In genomic region chr11:109420567-109420962, GRCm38 (mm10) we compare ENCODE assay signal across 15 mouse cellular contexts. TPM values are rescaled to one million over a fixed set of nuclear protein-coding genes. Genes with fewer than 3 reads are reported as not detected.
A peak's percentile ranks its signal among the peaks of the same experiment; 100 is the strongest.
DNase-seq lines count a peak whose midpoint lies in the region; ATAC-seq and TF ChIP-seq lines count a peak whose summit lies in the region.
"Had no signal": no experiment of that assay in that cellular context is flagged by ENCODE, and none has a peak within 500 bp of the region (broad histone marks: within the 10 kb centered on the region; RNA-seq: fewer than 3 reads in every experiment).

No protein-coding gene starts in this region.

- no peak for TF ChIP-seq POLR2A in heart, adult 2 months (IDR thresholded peaks at IDR 0.05; ENCODE audit: insufficient read depth, low read depth, low read length)

- H3K4me2 ChIP-seq in heart, postnatal 0 days (ENCODE audit: low read depth, low read length), result peak overlapping the region; percentile 43; the same call in 1 of the 2 replicates
- H3K4me2 ChIP-seq in hindbrain, embryonic 13.5 days, result no peak overlapping the region
- H3K4me2 ChIP-seq: limb, embryonic 15.5 days had no signal

- WGBS in heart, postnatal 0 days, result 83% methylated on average over 14 of the region's 14 CpGs
- 87% methylated on average over 14 of the region's 14 CpGs for WGBS in heart, adult 2 months
- WGBS in hindbrain, embryonic 13.5 days, result 89% methylated on average over 14 of the region's 14 CpGs

- intact Hi-C loops in heart, adult 2 months (cut with DNase I), result loop anchor here (5.0 kb wide), 1 partner anchor 38 kb away; no protein-coding TSS in a partner anchor

- no peak for DNase-seq in heart, postnatal 0 days (ENCODE audit: low spot score)
- no peak for DNase-seq in heart, adult 2 months
- DNase-seq in CD8-positive naive resting alpha-beta T cell, adult 2 months (ENCODE audit: low read depth in 2 of 2, low spot score in 2 of 2), result peak; percentile 45 to 55
- DNase-seq in right cerebral cortex, adult 18-20 months, result no peak
- DNase-seq: adrenal gland, postnatal 14 days; cerebellum, postnatal 36 days; gastrocnemius, postnatal 36 days; heart, postnatal 36 days; kidney, adult 18-20 months had no signal

- H3K4me3 ChIP-seq in heart, postnatal 0 days (ENCODE audit: low read depth, low read length), result no peak overlapping the region
- no peak overlapping the region for H3K4me3 ChIP-seq in heart, adult 2 months
- H3K4me3 ChIP-seq in hindbrain, embryonic 13.5 days, result no peak overlapping the region
- H3K4me3 ChIP-seq: limb, embryonic 15.5 days had no signal

- TF ChIP-seq EP300 in heart, postnatal 0 days (IDR thresholded peaks at IDR 0.05; ENCODE audit: low read depth), result no peak
- no peak for TF ChIP-seq EP300 in heart, adult 2 months (IDR thresholded peaks at IDR 0.05; ENCODE audit: insufficient read depth, low read depth, low read length)

- TF ChIP-seq CTCF in heart, postnatal 0 days (IDR thresholded peaks at IDR 0.05; ENCODE audit: low read depth), result no peak
- no peak for TF ChIP-seq CTCF in heart, adult 2 months (IDR thresholded peaks at IDR 0.05)

- no peaks in the 10 kb centered on the region for H3K4me1 ChIP-seq in heart, postnatal 0 days (ENCODE audit: control insufficient read depth, insufficient read depth)
- no peaks in the 10 kb centered on the region for H3K4me1 ChIP-seq in heart, adult 2 months (ENCODE audit: control insufficient read depth, insufficient read depth, low read length)
- H3K4me1 ChIP-seq in hindbrain, embryonic 13.5 days (replicated peaks), result 0 out of 2 replicates have a peak, but pooled peaks cover 5% of the 10 kb centered on the region

- no peaks in the 10 kb centered on the region for H3K36me3 ChIP-seq in heart, postnatal 0 days (replicated peaks; ENCODE audit: control insufficient read depth, insufficient read depth, low read length)
- H3K36me3 ChIP-seq in heart, adult 2 months (ENCODE audit: control insufficient read depth, insufficient read depth, low read length), result no peaks in the 10 kb centered on the region
- H3K36me3 ChIP-seq in hindbrain, embryonic 13.5 days, result no peaks in the 10 kb centered on the region
- H3K36me3 ChIP-seq: limb, embryonic 15.5 days had no signal

- no peak overlapping the region for H3K27ac ChIP-seq in heart, postnatal 0 days (ENCODE audit: low read depth)
- H3K27ac ChIP-seq in heart, adult 2 months, result no peak overlapping the region
- no peak overlapping the region for H3K27ac ChIP-seq in hindbrain, embryonic 13.5 days
- H3K27ac ChIP-seq: limb, embryonic 15.5 days had no signal

- no peaks in the 10 kb centered on the region for H3K27me3 ChIP-seq in heart, postnatal 0 days (ENCODE audit: control insufficient read depth, insufficient read depth, low read length)
- H3K27me3 ChIP-seq in heart, adult 2 months (ENCODE audit: control insufficient read depth, insufficient read depth, low read length), result no peaks in the 10 kb centered on the region
- no peaks in the 10 kb centered on the region for H3K27me3 ChIP-seq in hindbrain, embryonic 13.5 days
- H3K27me3 ChIP-seq: limb, embryonic 15.5 days had no signal

- H3K9ac ChIP-seq in heart, postnatal 0 days (replicated peaks; ENCODE audit: low read depth, low read length), result no peak overlapping the region
- no peak overlapping the region for H3K9ac ChIP-seq in heart, adult 2 months (ENCODE audit: low read depth, low read length)
- no peak overlapping the region for H3K9ac ChIP-seq in hindbrain, embryonic 13.5 days
- H3K9ac ChIP-seq: limb, embryonic 15.5 days had no signal

- H3K79me2 ChIP-seq in heart, adult 2 months (replicated peaks; ENCODE audit: control insufficient read depth, insufficient read depth, low read length), result no peaks in the 10 kb centered on the region

- ATAC-seq in heart, postnatal 0 days (ENCODE audit: insufficient read depth, low read depth), result no peak
- peak; percentile 36 for ATAC-seq in inflammation-experienced regulatory T-cells, adult 6 months
- ATAC-seq in megakaryocyte-erythroid progenitor cell, adult 5-6 weeks (replicated peaks; ENCODE audit: low FRiP score, low TSS enrichment, poor library complexity, severe bottlenecking), result peak; percentile 43
- no peak for ATAC-seq in hindbrain, embryonic 13.5 days (ENCODE audit: low FRiP score)
- no peak for ATAC-seq in erythroid progenitor cell, adult 5-6 weeks (replicated peaks; ENCODE audit: low FRiP score, poor library complexity, severe bottlenecking)

- H3K9me3 ChIP-seq in heart, postnatal 0 days (replicated peaks; ENCODE audit: control insufficient read depth, low read length), result peaks cover 5% of the 10 kb centered on the region; the same call in 1 of the 2 replicates
- H3K9me3 ChIP-seq in hindbrain, embryonic 13.5 days, result no peaks in the 10 kb centered on the region
- H3K9me3 ChIP-seq: limb, embryonic 15.5 days had no signal

RNA-seq across cellular contexts. Expression of gene Amz2, which starts 5.2 kb away (rescaled TPM):
- total RNA-seq in heart, postnatal 0 days (2014; rRNA removed; ENCODE audit: low replicate concordance), result 36.9 and 65.6 TPM in 2 replicates
- polyA plus RNA-seq in heart, postnatal 0 days (2015; fragmentation: Nextera tagmentation; extraction: Ambion mirVana), result 33.7 and 36.2 TPM in 2 replicates
- total RNA-seq in heart, adult 2 months (2021), result 10 to 100 TPM; 50.2 to 57.5 TPM
- polyA plus RNA-seq in heart, adult 2 months (2012; rRNA removed), result 52.4 and 99.9 TPM in 2 replicates
- 10 to 100 TPM; 44.8 to 49.1 (median 46.0) TPM for polyA plus RNA-seq in inflammation-experienced regulatory T-cells, adult 6 months (2017; shearing (Covaris generic))
- 50.3 and 51.7 TPM in 2 replicates for total RNA-seq in megakaryocyte-erythroid progenitor cell, adult 5-6 weeks (2014; fragmentation: Nextera tagmentation)
- total RNA-seq in megakaryocyte-erythroid progenitor cell, adult 5-6 weeks (2017), result 79.1 and 90.9 TPM in 2 replicates
- 54.8 and 57.0 TPM in 2 replicates for polyA plus RNA-seq in hindbrain, embryonic 13.5 days (2015; fragmentation: Nextera tagmentation; extraction: Ambion mirVana)
- total RNA-seq in erythroid progenitor cell, adult 5-6 weeks (2015; ENCODE audit: low replicate concordance), result 16.6 and 32.7 TPM in 2 replicates
- total RNA-seq in erythroid progenitor cell, adult 5-6 weeks (2017; ENCODE audit: low replicate concordance), result 10.1 and 18.6 TPM in 2 replicates

RNA-seq across cellular contexts. Expression of gene 9930022D16Rik, which starts 6.8 kb away (rescaled TPM):
- total RNA-seq in heart, postnatal 0 days (2014; rRNA removed; ENCODE audit: low replicate concordance), result not detected in 2 replicates
- not detected in 2 replicates for polyA plus RNA-seq in heart, postnatal 0 days (2015; fragmentation: Nextera tagmentation; extraction: Ambion mirVana)
- not detected for total RNA-seq in heart, adult 2 months (2021)
- polyA plus RNA-seq in heart, adult 2 months (2012; rRNA removed), result not detected in 2 replicates
- polyA plus RNA-seq in inflammation-experienced regulatory T-cells, adult 6 months (2017; shearing (Covaris generic)), result under 1 TPM; 0.28 to 0.39 (median 0.36) TPM
- 0.12 TPM in 1 of 2 replicates, not detected in the other for total RNA-seq in megakaryocyte-erythroid progenitor cell, adult 5-6 weeks (2014; fragmentation: Nextera tagmentation)
- total RNA-seq in megakaryocyte-erythroid progenitor cell, adult 5-6 weeks (2017), result 1.2 TPM in 1 of 2 replicates, not detected in the other
- polyA plus RNA-seq in hindbrain, embryonic 13.5 days (2015; fragmentation: Nextera tagmentation; extraction: Ambion mirVana), result not detected in 2 replicates
- not detected in 2 replicates for total RNA-seq in erythroid progenitor cell, adult 5-6 weeks (2015; ENCODE audit: low replicate concordance)
- not detected in 2 replicates for total RNA-seq in erythroid progenitor cell, adult 5-6 weeks (2017; ENCODE audit: low replicate concordance)
- total RNA-seq: adrenal gland, postnatal 14 days; gastrocnemius, postnatal 36 days; heart, postnatal 36 days had no signal
- polyA plus RNA-seq: C2C12; limb, embryonic 15.5 days had no signal

RNA-seq across cellular contexts. Expression of gene Arsg, which starts 52.6 kb away (rescaled TPM):
- 4.3 and 5.9 TPM in 2 replicates for total RNA-seq in heart, postnatal 0 days (2014; rRNA removed; ENCODE audit: low replicate concordance)
- polyA plus RNA-seq in heart, postnatal 0 days (2015; fragmentation: Nextera tagmentation; extraction: Ambion mirVana), result 3.8 and 4.3 TPM in 2 replicates
- total RNA-seq in heart, adult 2 months (2021), result 1 to 10 TPM; 1.2 to 1.3 TPM
- polyA plus RNA-seq in heart, adult 2 months (2012; rRNA removed), result 1.5 and 1.8 TPM in 2 replicates
- 1 to 10 TPM; 1.8 to 8.0 (median 4.6) TPM for polyA plus RNA-seq in inflammation-experienced regulatory T-cells, adult 6 months (2017; shearing (Covaris generic))
- total RNA-seq in megakaryocyte-erythroid progenitor cell, adult 5-6 weeks (2014; fragmentation: Nextera tagmentation), result 7.3 and 9.3 TPM in 2 replicates
- total RNA-seq in megakaryocyte-erythroid progenitor cell, adult 5-6 weeks (2017), result 4.1 and 4.7 TPM in 2 replicates
- 5.0 and 8.9 TPM in 2 replicates for polyA plus RNA-seq in hindbrain, embryonic 13.5 days (2015; fragmentation: Nextera tagmentation; extraction: Ambion mirVana)
- total RNA-seq in erythroid progenitor cell, adult 5-6 weeks (2015; ENCODE audit: low replicate concordance), result 2.9 and 5.4 TPM in 2 replicates
- 0.91 and 3.3 TPM in 2 replicates for total RNA-seq in erythroid progenitor cell, adult 5-6 weeks (2017; ENCODE audit: low replicate concordance)

RNA-seq across cellular contexts. Expression of gene Slc16a6, which starts 52.8 kb away (rescaled TPM):
- total RNA-seq in heart, postnatal 0 days (2014; rRNA removed; ENCODE audit: low replicate concordance), result 11.9 and 13.2 TPM in 2 replicates
- 4.6 and 8.2 TPM in 2 replicates for polyA plus RNA-seq in heart, postnatal 0 days (2015; fragmentation: Nextera tagmentation; extraction: Ambion mirVana)
- 1 to 10 TPM; 4.9 to 8.2 TPM for total RNA-seq in heart, adult 2 months (2021)
- 1.8 and 2.1 TPM in 2 replicates for polyA plus RNA-seq in heart, adult 2 months (2012; rRNA removed)
- polyA plus RNA-seq in inflammation-experienced regulatory T-cells, adult 6 months (2017; shearing (Covaris generic)), result 10 to 100 TPM; 22.4 to 30.5 (median 26.4) TPM
- total RNA-seq in megakaryocyte-erythroid progenitor cell, adult 5-6 weeks (2014; fragmentation: Nextera tagmentation), result 40.6 and 46.9 TPM in 2 replicates
- total RNA-seq in megakaryocyte-erythroid progenitor cell, adult 5-6 weeks (2017), result 16.5 and 20.6 TPM in 2 replicates
- polyA plus RNA-seq in hindbrain, embryonic 13.5 days (2015; fragmentation: Nextera tagmentation; extraction: Ambion mirVana), result 4.1 and 6.3 TPM in 2 replicates
- 94.7 and 107 TPM in 2 replicates for total RNA-seq in erythroid progenitor cell, adult 5-6 weeks (2015; ENCODE audit: low replicate concordance)
- total RNA-seq in erythroid progenitor cell, adult 5-6 weeks (2017; ENCODE audit: low replicate concordance), result 35.6 and 52.4 TPM in 2 replicates

RNA-seq across cellular contexts. Expression of gene Gna13, which starts 57.9 kb away (rescaled TPM):
- total RNA-seq in heart, postnatal 0 days (2014; rRNA removed; ENCODE audit: low replicate concordance), result 42.3 and 42.7 TPM in 2 replicates
- 25.5 and 28.0 TPM in 2 replicates for polyA plus RNA-seq in heart, postnatal 0 days (2015; fragmentation: Nextera tagmentation; extraction: Ambion mirVana)
- total RNA-seq in heart, adult 2 months (2021), result 10 to 100 TPM; 30.8 to 30.9 TPM
- 12.7 and 21.1 TPM in 2 replicates for polyA plus RNA-seq in heart, adult 2 months (2012; rRNA removed)
- 10 to 100 TPM; 57.3 to 78.9 (median 61.4) TPM for polyA plus RNA-seq in inflammation-experienced regulatory T-cells, adult 6 months (2017; shearing (Covaris generic))
- total RNA-seq in megakaryocyte-erythroid progenitor cell, adult 5-6 weeks (2014; fragmentation: Nextera tagmentation), result 34.0 and 40.6 TPM in 2 replicates
- 36.7 and 37.1 TPM in 2 replicates for total RNA-seq in megakaryocyte-erythroid progenitor cell, adult 5-6 weeks (2017)
- polyA plus RNA-seq in hindbrain, embryonic 13.5 days (2015; fragmentation: Nextera tagmentation; extraction: Ambion mirVana), result 15.1 and 16.6 TPM in 2 replicates
- total RNA-seq in erythroid progenitor cell, adult 5-6 weeks (2015; ENCODE audit: low replicate concordance), result 41.1 and 46.5 TPM in 2 replicates
- total RNA-seq in erythroid progenitor cell, adult 5-6 weeks (2017; ENCODE audit: low replicate concordance), result 37.9 and 40.1 TPM in 2 replicates

Comparison
In these comparisons a context has a peak if more than half of its experiments do, and no peak if none do; other contexts are left out.
1. ATAC-seq: peak in inflammation-experienced regulatory T-cells, adult 6 months (single experiment) and megakaryocyte-erythroid progenitor cell, adult 5-6 weeks (single experiment); none in heart, postnatal 0 days (single experiment), hindbrain, embryonic 13.5 days (single experiment) and erythroid progenitor cell, adult 5-6 weeks (single experiment).
2. DNase-seq: peak in CD8-positive naive resting alpha-beta T cell, adult 2 months (2 of 2); none in heart, postnatal 0 days (single experiment), heart, adult 2 months (0 of 2) and right cerebral cortex, adult 18-20 months (single experiment).